7 mouse cellular contexts compared by ENCODE assay signal in the genomic region with DNA sequence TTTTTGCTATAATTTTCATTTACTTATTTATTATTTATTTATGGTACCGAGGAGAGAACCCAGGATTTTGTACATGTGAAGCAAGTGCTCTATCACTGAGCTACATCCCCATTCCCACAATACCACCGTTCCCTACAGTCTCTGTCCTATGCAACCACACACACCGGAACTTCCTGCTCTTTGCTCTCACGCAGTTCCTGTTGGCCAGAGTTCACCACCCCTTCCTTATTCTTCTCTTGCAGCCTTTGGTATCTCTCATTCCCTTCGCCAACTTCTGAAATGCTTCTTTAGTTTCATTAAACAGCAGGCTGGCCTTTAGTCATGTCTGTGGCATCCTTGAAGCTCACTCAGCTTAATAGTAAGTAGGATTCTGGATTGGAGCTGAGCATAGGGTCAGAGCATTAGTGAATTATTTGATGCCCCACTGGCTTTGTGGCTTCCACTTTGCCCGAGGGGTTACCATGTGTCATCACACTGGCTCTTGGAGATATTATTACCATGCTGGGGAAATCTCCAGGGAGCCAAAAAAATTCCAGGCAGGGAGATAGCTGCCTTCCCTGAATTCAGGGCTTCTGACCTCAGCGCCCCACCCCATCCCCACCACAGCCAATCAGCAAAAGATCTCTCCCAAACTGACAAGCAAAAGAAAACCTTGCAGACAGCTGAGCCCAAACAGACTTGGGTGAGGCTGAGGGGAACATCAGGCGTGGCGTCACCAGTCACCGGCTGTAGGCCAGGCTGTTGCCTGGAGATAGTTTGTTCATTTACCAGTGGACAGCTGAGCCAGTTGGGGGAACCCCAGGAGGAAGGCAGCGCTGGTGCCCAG. TPM values are rescaled to one million over a fixed set of nuclear protein-coding genes. Genes with fewer than 3 reads are reported as not detected.
DNase-seq lines count a peak whose midpoint lies in the region; ATAC-seq and TF ChIP-seq lines count a peak whose summit lies in the region.

No protein-coding gene starts in this region.

- H3K4me2 ChIP-seq in liver, postnatal 0 days (ENCODE audit: low read depth, low read length): no peak overlapping the region

- no peaks in the 10 kb centered on the region; the same call in 1 of the 2 replicates for H3K9me3 ChIP-seq in liver, postnatal 0 days (ENCODE audit: low read length)

- no peak for TF ChIP-seq CTCF in liver, postnatal 0 days (IDR thresholded peaks at IDR 0.05; ENCODE audit: low read depth)

- H3K27me3 ChIP-seq in liver, postnatal 0 days (ENCODE audit: insufficient read depth, low read length): no peaks in the 10 kb centered on the region

- 44% methylated on average over 11 of the region's 11 CpGs for WGBS in liver, postnatal 0 days (ENCODE audit: insufficient replicate concordance)

- peak; percentile 60 for ATAC-seq in liver, postnatal 0 days
- no peak for ATAC-seq in frontal cortex, adult (ENCODE audit: low TSS enrichment)

- H3K4me1 ChIP-seq in liver, postnatal 0 days (ENCODE audit: insufficient read depth): no peaks in the 10 kb centered on the region

- no peak overlapping the region for H3K4me3 ChIP-seq in liver, postnatal 0 days (ENCODE audit: low read depth, low read length)

- no peak; the same call in 1 of the 2 replicates for TF ChIP-seq EP300 in liver, postnatal 0 days (IDR thresholded peaks at IDR 0.05; ENCODE audit: low read depth)

- peak; percentile 28 to 57 for DNase-seq in urinary bladder, postnatal 36 days (ENCODE audit: low spot score in 2 of 2)
- DNase-seq in urinary bladder, postnatal 4 days (ENCODE audit: low spot score in 2 of 2): no peak
- peak; percentile 66 to 82 for DNase-seq in heart, adult 18-20 months
- no peak for DNase-seq in liver, postnatal 0 days
- DNase-seq in kidney, adult 8-10 months: no peak
- no peak for DNase-seq in left cerebral cortex, adult 11 months (ENCODE audit: low spot score)

- H3K36me3 ChIP-seq in liver, postnatal 0 days (replicated peaks; ENCODE audit: insufficient read depth, low read length): no peaks in the 10 kb centered on the region

- peak overlapping the region; percentile 60 for H3K27ac ChIP-seq in liver, postnatal 0 days (ENCODE audit: low read depth)

- no peak overlapping the region for H3K9ac ChIP-seq in liver, postnatal 0 days (replicated peaks)

RNA-seq across cellular contexts. Expression of a gene that starts 23.8 kb away (rescaled TPM):
- 1 to 10 TPM; 2.1 to 5.4 TPM for total RNA-seq in heart, adult 18-20 months (2021)
- 1.3 and 1.6 TPM in 2 replicates for polyA plus RNA-seq in liver, postnatal 0 days (2015; fragmentation: Nextera tagmentation; extraction: Ambion mirVana)

Comparison
In these comparisons a context has a peak if more than half of its experiments do, and no peak if none do; other contexts are left out.
1. DNase-seq: peak in urinary bladder, postnatal 36 days (2 of 2) and heart, adult 18-20 months (2 of 2); none in urinary bladder, postnatal 4 days (0 of 2), liver, postnatal 0 days (single experiment), kidney, adult 8-10 months (0 of 2) and left cerebral cortex, adult 11 months (single experiment).